15 mouse cellular contexts compared by ENCODE assay signal in the genomic region with DNA sequence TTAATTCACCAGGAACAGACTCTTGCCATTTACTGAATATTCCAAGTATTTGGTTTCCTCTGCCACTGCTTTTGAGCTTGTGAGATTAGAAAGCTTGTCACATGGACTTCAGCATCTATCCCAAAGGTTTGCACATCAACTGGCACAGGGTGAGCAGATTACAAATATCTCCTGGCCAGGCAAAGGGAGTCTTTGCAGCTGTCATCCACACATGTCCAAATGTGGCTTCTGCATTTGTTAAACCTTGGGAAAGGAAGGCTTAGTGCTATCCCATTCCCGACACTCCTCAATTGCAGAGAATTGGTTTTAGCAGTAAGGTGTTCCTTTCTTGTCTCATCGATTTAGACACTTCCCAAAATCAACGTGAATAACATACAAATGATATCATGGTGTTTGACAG.
A peak's percentile ranks its signal among the peaks of the same experiment; 100 is the strongest.
DNase-seq lines count a peak whose midpoint lies in the region; TF ChIP-seq lines count a peak whose summit lies in the region.
"Had no signal": no experiment of that assay in that cellular context is flagged by ENCODE, and none has a peak within 500 bp of the region (broad histone marks: within the 10 kb centered on the region; RNA-seq: fewer than 3 reads in every experiment).

No protein-coding gene starts in this region.

- H3K79me2 ChIP-seq in myocyte (ENCODE audit: control insufficient read depth, insufficient read depth): no peaks in the 10 kb centered on the region

- no peak overlapping the region for H3K4me2 ChIP-seq in myocyte (ENCODE audit: low read depth)

- H3K4me3 ChIP-seq in myocyte: no peak overlapping the region

- TF ChIP-seq POLR2A in myocyte (IDR thresholded peaks at IDR 0.05; ENCODE audit: insufficient read length, low read depth): no peak

- H3K27me3 ChIP-seq in myocyte (ENCODE audit: control insufficient read depth, insufficient read depth, insufficient read length): no peaks in the 10 kb centered on the region
- H3K27me3 ChIP-seq: CH12.LX had no signal

- no peak overlapping the region for H3ac ChIP-seq in myocyte (ENCODE audit: control insufficient read depth, insufficient read length)

- DNase-seq in urinary bladder, postnatal 4 days (ENCODE audit: low spot score in 2 of 2): no peak
- DNase-seq: adrenal gland, adult 2 months; adrenal gland, adult 8-10 months; adrenal gland, postnatal 10 days; adrenal gland, postnatal 14 days; adrenal gland, postnatal 25 days; adrenal gland, postnatal 36 days; B cell, adult 2 months; cerebellum, adult 11 months; cerebellum, adult 11-12 months; cerebellum, adult 18-20 months; cerebellum, adult 2 months had no signal

- no peaks in the 10 kb centered on the region for H3K36me3 ChIP-seq in myocyte (ENCODE audit: control insufficient read depth, insufficient read depth)
- H3K36me3 ChIP-seq: G1E had no signal

TF ChIP-seq in myocyte, 11 proteins besides CTCF, POLR2A, EP300 and RAD21:
- TF ChIP-seq MYOD1 (IDR thresholded peaks at IDR 0.05; ENCODE audit: control insufficient read depth in 1 of 3, insufficient read length in 2 of 3, low read depth in 2 of 3) (peak; percentile 10 to 84 (median 73)), USF1 (IDR thresholded peaks at IDR 0.05; ENCODE audit: low read depth) (no peak), CEBPB (IDR thresholded peaks at IDR 0.05; ENCODE audit: insufficient read depth, poor library complexity, severe bottlenecking) (no peak), MYOG (IDR thresholded peaks at IDR 0.05; ENCODE audit: control insufficient read depth in 1 of 3, insufficient read depth in 1 of 3, insufficient read length in 2 of 3, low read depth in 2 of 3) (peak in 2 of 3 experiments; percentile 51 to 64), TCF3 (IDR thresholded peaks at IDR 0.05; ENCODE audit: insufficient read length, low read depth) (no peak), SRF (IDR thresholded peaks at IDR 0.05; ENCODE audit: control insufficient read depth, insufficient read length, low read depth) (no peak), REST (IDR thresholded peaks at IDR 0.05; ENCODE audit: insufficient read depth, insufficient read length) (no peak), POLR2AphosphoS2 (IDR thresholded peaks at IDR 0.05; ENCODE audit: insufficient read length, low read depth) (no peak), E2F4 (IDR thresholded peaks at IDR 0.05; ENCODE audit: insufficient read depth) (no peak), TCF12 (IDR thresholded peaks at IDR 0.05; ENCODE audit: insufficient read depth, poor library complexity, severe bottlenecking) (peak; percentile 52), MAX (IDR thresholded peaks at IDR 0.05; ENCODE audit: low read depth) (no peak)
TF ChIP-seq in myocyte: peak in this region for 3.
